Mouse (Mus musculus): ENCODE results near the gene Slc2a2. TPM values are rescaled to one million over a fixed set of nuclear protein-coding genes. Genes with fewer than 3 reads are reported as not detected.

Gene Slc2a2
- polyA plus RNA-seq (2014; fragmentation: Nextera tagmentation; extraction: Ambion mirVana): 0.12 TPM in 1 of 2 replicates, not detected in the other

GRCm38 (mm10) chr3:28697797-28698196 is at the start of gene Slc2a2:
Slc2a2 (plus strand) TSS chr3:28697903.
- H3K9me3 ChIP-seq (ENCODE audit: control insufficient read depth, low read length): no peaks in the 10 kb centered on the region
- H3K4me1 ChIP-seq (replicated peaks; ENCODE audit: control insufficient read depth, insufficient read depth, low read length): no peaks in the 10 kb centered on the region
- 77% methylated on average over 2 of the region's 2 CpGs for WGBS
- H3K36me3 ChIP-seq (ENCODE audit: control insufficient read depth, insufficient read depth, low read length): no peaks in the 10 kb centered on the region
- no peaks in the 10 kb centered on the region for H3K27me3 ChIP-seq (ENCODE audit: control insufficient read depth, insufficient read depth, low read length)
- no peak for ATAC-seq (replicated peaks; ENCODE audit: low FRiP score)
- DNase-seq (ENCODE audit: low spot score): no peak
- no peak within 1 kb of the TSS for H3K4me2 ChIP-seq (ENCODE audit: low read depth, low read length, severe bottlenecking)
- no peak within 1 kb of the TSS for H3K9ac ChIP-seq (ENCODE audit: low read length)
- no peak within 1 kb of the TSS for H3K4me3 ChIP-seq (ENCODE audit: low read depth, low read length)
- no peak within 1 kb of the TSS for H3K27ac ChIP-seq (ENCODE audit: low read depth, low read length)

GRCm38 (mm10) chr3:28652574-28652973 is 45.1 kb upstream of the Slc2a2 start:
- no peaks in the 10 kb centered on the region for H3K27me3 ChIP-seq (ENCODE audit: control insufficient read depth, insufficient read depth, low read length)
- no peak overlapping the region for H3K27ac ChIP-seq (ENCODE audit: low read depth, low read length)
- no peak overlapping the region for H3K4me3 ChIP-seq (ENCODE audit: low read depth, low read length)
- DNase-seq (ENCODE audit: low spot score): no peak
- H3K4me1 ChIP-seq (replicated peaks; ENCODE audit: control insufficient read depth, insufficient read depth, low read length): no peaks in the 10 kb centered on the region
- ATAC-seq (replicated peaks; ENCODE audit: low FRiP score): no peak
- no peaks in the 10 kb centered on the region for H3K9me3 ChIP-seq (ENCODE audit: control insufficient read depth, low read length)
- H3K9ac ChIP-seq (ENCODE audit: low read length): no peak overlapping the region
- 51% methylated on average over 3 of the region's 3 CpGs for WGBS
- H3K4me2 ChIP-seq (ENCODE audit: low read depth, low read length, severe bottlenecking): no peak overlapping the region
- H3K36me3 ChIP-seq (ENCODE audit: control insufficient read depth, insufficient read depth, low read length): no peaks in the 10 kb centered on the region

- DNase-seq (ENCODE audit: low spot score): no peak
- no peak overlapping the region for H3K4me3 ChIP-seq (ENCODE audit: low read depth, low read length)
- no peak for ATAC-seq (replicated peaks; ENCODE audit: low FRiP score)
- H3K27ac ChIP-seq (ENCODE audit: low read depth, low read length): no peak overlapping the region
- no peak overlapping the region for H3K4me2 ChIP-seq (ENCODE audit: low read depth, low read length, severe bottlenecking)
- WGBS: 78% methylated on average over 3 of the region's 3 CpGs
- H3K27me3 ChIP-seq (ENCODE audit: control insufficient read depth, insufficient read depth, low read length): no peaks in the 10 kb centered on the region
- H3K36me3 ChIP-seq (ENCODE audit: control insufficient read depth, insufficient read depth, low read length): no peaks in the 10 kb centered on the region
- H3K9ac ChIP-seq (ENCODE audit: low read length): no peak overlapping the region
- no peaks in the 10 kb centered on the region for H3K9me3 ChIP-seq (ENCODE audit: control insufficient read depth, low read length)
- H3K4me1 ChIP-seq (replicated peaks; ENCODE audit: control insufficient read depth, insufficient read depth, low read length): no peaks in the 10 kb centered on the region
Observed at GRCm38 (mm10) chr3:28653043-28653442, 44.7 kb upstream of the Slc2a2 start.

- Histone ChIP-seq H3K4me3 (ENCODE audit: low read depth, low read length) (no peak overlapping the region), H3K4me1 (replicated peaks; ENCODE audit: control insufficient read depth, insufficient read depth, low read length) (no peaks in the 10 kb centered on the region), H3K27ac (ENCODE audit: low read depth, low read length) (no peak overlapping the region), H3K36me3 (ENCODE audit: control insufficient read depth, insufficient read depth, low read length) (no peaks in the 10 kb centered on the region), H3K9me3 (ENCODE audit: control insufficient read depth, low read length) (no peaks in the 10 kb centered on the region), H3K9ac (ENCODE audit: low read length) (no peak overlapping the region), H3K4me2 (ENCODE audit: low read depth, low read length, severe bottlenecking) (no peak overlapping the region), H3K27me3 (ENCODE audit: control insufficient read depth, insufficient read depth, low read length) (no peaks in the 10 kb centered on the region)
- ATAC-seq (replicated peaks; ENCODE audit: low FRiP score) (no peak), DNase-seq (ENCODE audit: low spot score) (no peak)
Observed at GRCm38 (mm10) chr3:28654740-28655139, 43.0 kb upstream of the Slc2a2 start.

GRCm38 (mm10) chr3:28658349-28658748 is 39.4 kb upstream of the Slc2a2 start:
- DNase-seq (ENCODE audit: low spot score): no peak
- Histone ChIP-seq H3K4me2 (ENCODE audit: low read depth, low read length, severe bottlenecking) (no peak overlapping the region), H3K27ac (ENCODE audit: low read depth, low read length) (no peak overlapping the region), H3K27me3 (ENCODE audit: control insufficient read depth, insufficient read depth, low read length) (no peaks in the 10 kb centered on the region), H3K4me3 (ENCODE audit: low read depth, low read length) (no peak overlapping the region), H3K4me1 (replicated peaks; ENCODE audit: control insufficient read depth, insufficient read depth, low read length) (no peaks in the 10 kb centered on the region), H3K9ac (ENCODE audit: low read length) (no peak overlapping the region), H3K9me3 (ENCODE audit: control insufficient read depth, low read length) (no peaks in the 10 kb centered on the region), H3K36me3 (ENCODE audit: control insufficient read depth, insufficient read depth, low read length) (no peaks in the 10 kb centered on the region)
- WGBS: 43% methylated on average over 1 of the region's 1 CpGs
- no peak for ATAC-seq (replicated peaks; ENCODE audit: low FRiP score)

GRCm38 (mm10) chr3:28680851-28681250 is 16.9 kb upstream of the Slc2a2 start:
- ATAC-seq (replicated peaks; ENCODE audit: low FRiP score) (no peak), DNase-seq (ENCODE audit: low spot score) (no peak)
- WGBS: 82% methylated on average over 7 of the region's 7 CpGs

GRCm38 (mm10) chr3:28681866-28682265 is 15.8 kb upstream of the Slc2a2 start:
- H3K27me3 ChIP-seq (ENCODE audit: control insufficient read depth, insufficient read depth, low read length): no peaks in the 10 kb centered on the region
- 55% methylated on average over 6 of the region's 6 CpGs for WGBS
- no peak overlapping the region for H3K4me3 ChIP-seq (ENCODE audit: low read depth, low read length)
- no peaks in the 10 kb centered on the region for H3K36me3 ChIP-seq (ENCODE audit: control insufficient read depth, insufficient read depth, low read length)
- no peak overlapping the region for H3K27ac ChIP-seq (ENCODE audit: low read depth, low read length)
- DNase-seq (ENCODE audit: low spot score) (no peak), ATAC-seq (replicated peaks; ENCODE audit: low FRiP score) (no peak)
- H3K4me2 ChIP-seq (ENCODE audit: low read depth, low read length, severe bottlenecking): no peak overlapping the region
- H3K9me3 ChIP-seq (ENCODE audit: control insufficient read depth, low read length): no peaks in the 10 kb centered on the region
- H3K9ac ChIP-seq (ENCODE audit: low read length): no peak overlapping the region
- H3K4me1 ChIP-seq (replicated peaks; ENCODE audit: control insufficient read depth, insufficient read depth, low read length): no peaks in the 10 kb centered on the region

More at GRCm38 (mm10) chr3:28680851-28681250, 16.9 kb upstream of the Slc2a2 start:
- Histone ChIP-seq H3K4me3 (ENCODE audit: low read depth, low read length) (no peak overlapping the region), H3K9me3 (ENCODE audit: control insufficient read depth, low read length) (no peaks in the 10 kb centered on the region), H3K27ac (ENCODE audit: low read depth, low read length) (no peak overlapping the region), H3K9ac (ENCODE audit: low read length) (no peak overlapping the region), H3K4me2 (ENCODE audit: low read depth, low read length, severe bottlenecking) (no peak overlapping the region), H3K36me3 (ENCODE audit: control insufficient read depth, insufficient read depth, low read length) (no peaks in the 10 kb centered on the region), H3K4me1 (replicated peaks; ENCODE audit: control insufficient read depth, insufficient read depth, low read length) (no peaks in the 10 kb centered on the region), H3K27me3 (ENCODE audit: control insufficient read depth, insufficient read depth, low read length) (no peaks in the 10 kb centered on the region)

- H3K4me3 ChIP-seq (ENCODE audit: low read depth, low read length): no peak overlapping the region
- no peaks in the 10 kb centered on the region for H3K36me3 ChIP-seq (ENCODE audit: control insufficient read depth, insufficient read depth, low read length)
- no peaks in the 10 kb centered on the region for H3K4me1 ChIP-seq (replicated peaks; ENCODE audit: control insufficient read depth, insufficient read depth, low read length)
- ATAC-seq (replicated peaks; ENCODE audit: low FRiP score): no peak
- H3K27ac ChIP-seq (ENCODE audit: low read depth, low read length): no peak overlapping the region
- H3K9me3 ChIP-seq (ENCODE audit: control insufficient read depth, low read length): no peaks in the 10 kb centered on the region
- H3K9ac ChIP-seq (ENCODE audit: low read length): no peak overlapping the region
- 85% methylated on average over 3 of the region's 3 CpGs for WGBS
- no peak overlapping the region for H3K4me2 ChIP-seq (ENCODE audit: low read depth, low read length, severe bottlenecking)
- no peaks in the 10 kb centered on the region for H3K27me3 ChIP-seq (ENCODE audit: control insufficient read depth, insufficient read depth, low read length)
- no peak for DNase-seq (ENCODE audit: low spot score)
Observed at GRCm38 (mm10) chr3:28682411-28682810, 15.3 kb upstream of the Slc2a2 start.

GRCm38 (mm10) chr3:28685510-28685909 is 12.2 kb upstream of the Slc2a2 start:
- H3K27me3 ChIP-seq (ENCODE audit: control insufficient read depth, insufficient read depth, low read length): no peaks in the 10 kb centered on the region
- 93% methylated on average over 2 of the region's 2 CpGs for WGBS
- H3K9me3 ChIP-seq (ENCODE audit: control insufficient read depth, low read length): no peaks in the 10 kb centered on the region
- ATAC-seq (replicated peaks; ENCODE audit: low FRiP score) (no peak), DNase-seq (ENCODE audit: low spot score) (no peak)
- no peak overlapping the region for H3K4me2 ChIP-seq (ENCODE audit: low read depth, low read length, severe bottlenecking)
- H3K4me1 ChIP-seq (replicated peaks; ENCODE audit: control insufficient read depth, insufficient read depth, low read length): no peaks in the 10 kb centered on the region
- H3K36me3 ChIP-seq (ENCODE audit: control insufficient read depth, insufficient read depth, low read length): no peaks in the 10 kb centered on the region
- no peak overlapping the region for H3K4me3 ChIP-seq (ENCODE audit: low read depth, low read length)
- no peak overlapping the region for H3K27ac ChIP-seq (ENCODE audit: low read depth, low read length)
- no peak overlapping the region for H3K9ac ChIP-seq (ENCODE audit: low read length)

All from forebrain, embryonic 11.5 days (tissue).